Mouse (Mus musculus) intestine, embryonic 14.5 days (tissue): Measurements from ENCODE around the gene Olfr27. TPM values are rescaled to one million over a fixed set of nuclear protein-coding genes. Genes with fewer than 3 reads are reported as not detected.

Experiments used
- ATAC-seq: fragments of 200-750 bp; cut with Nextera tagmentation; replicated peaks from 2 replicates; pipeline ENCODE4 v1.8.0; 2017; ENCODE audit warnings: low read depth, moderate number of reproducible peaks, moderate TSS enrichment, moderate library complexity; ENCODE audit not compliant: low FRiP score, low TSS enrichment
- DNase-seq: peaks from one replicate; pipeline ENCODE4 v3.0.0-alpha.2; 2018; ENCODE audit warnings: low spot score
- H3K27ac ChIP-seq: fragments of 300-500 bp; sonication (generic); 2 replicates; pipeline ENCODE4 v1.5.1; 2014; ENCODE audit warnings: low read depth, mild to moderate bottlenecking, control low read depth
- H3K27me3 ChIP-seq: fragments of 300-500 bp; sonication (generic); replicated peaks from 2 replicates; pipeline ENCODE4 v1.6.1; 2014; ENCODE audit warnings: low read length, control low read depth; ENCODE audit not compliant: control insufficient read depth, insufficient read depth
- H3K36me3 ChIP-seq: fragments of 300-500 bp; sonication (generic); 2 replicates; pipeline ENCODE4 v1.6.1; 2014; ENCODE audit warnings: low read length, control low read depth; ENCODE audit not compliant: control insufficient read depth, insufficient read depth
- H3K4me1 ChIP-seq: fragments of 300-500 bp; sonication (generic); replicated peaks from 2 replicates; pipeline ENCODE4 v1.6.1; 2014; ENCODE audit warnings: low read length, control low read depth, mixed read lengths; ENCODE audit not compliant: control insufficient read depth, insufficient read depth
- H3K4me2 ChIP-seq: fragments of 300-500 bp; sonication (generic); 2 replicates; pipeline ENCODE4 v1.6.1; 2014; ENCODE audit warnings: low read length
- H3K4me3 ChIP-seq: fragments of 300-500 bp; sonication (generic); 2 replicates; pipeline ENCODE4 v1.5.1; 2014; ENCODE audit warnings: low read depth, low read length, control low read depth, mixed read lengths
- H3K9ac ChIP-seq: fragments of 300-500 bp; sonication (generic); 2 replicates; pipeline ENCODE4 v1.6.1; 2014; ENCODE audit warnings: mild to moderate bottlenecking, low read length
- H3K9me3 ChIP-seq: fragments of 300-500 bp; sonication (generic); 2 replicates; pipeline ENCODE4 v1.6.1; 2016; ENCODE audit warnings: low read length, control low read depth; ENCODE audit not compliant: control insufficient read depth
- WGBS: fragments of 180-500 bp; shearing (Covaris S2); extraction: QIAGEN DNeasy Blood & Tissue Kit; methylation state at CpG from one replicate; pipeline ENCODE4 v1.1.7; 2014; 5-methylcytosine and 5-hydroxymethylcytosine counted together
- polyA plus RNA-seq: library from polyadenylated mRNA; unstranded; fragments of >200 nt; fragmentation: Nextera tagmentation; extraction: Ambion mirVana; gene quantifications from 2 replicates; pipeline ENCODE4 v1.2.1, GENCODE M21; 2014

Olfr27 gene
- polyA plus RNA-seq: not detected in 2 replicates

- Histone ChIP-seq H3K27ac (no peak within 1 kb of the TSS), H3K27me3 (no peaks in the 10 kb centered on the region), H3K9me3 (no peaks in the 10 kb centered on the region), H3K9ac (no peak within 1 kb of the TSS), H3K4me2 (no peak within 1 kb of the TSS), H3K4me3 (no peak within 1 kb of the TSS), H3K36me3 (no peaks in the 10 kb centered on the region), H3K4me1 (no peaks in the 10 kb centered on the region)
- ATAC-seq: no peak
- DNase-seq: no peak
These were observed at the start of gene Olfr27 for GRCm38 (mm10) chr9:39127831-39128230. Gene Olfr27 (plus strand): TSS chr9:39128131.

GRCm38 (mm10) chr9:39078787-39079186 lies 49.1 kb upstream of the Olfr27 start, which contains the start of gene Olfr938:
Gene Olfr938 (minus strand): TSS chr9:39078887.
- Histone ChIP-seq H3K27me3 (no peaks in the 10 kb centered on the region), H3K9ac (no peak within 1 kb of the TSS), H3K36me3 (no peaks in the 10 kb centered on the region), H3K9me3 (no peaks in the 10 kb centered on the region), H3K27ac (no peak within 1 kb of the TSS), H3K4me2 (no peak within 1 kb of the TSS), H3K4me3 (no peak within 1 kb of the TSS), H3K4me1 (no peaks in the 10 kb centered on the region)
- ATAC-seq: no peak
- 95% methylated on average over 2 of the region's 2 CpGs for WGBS
- no peak for DNase-seq

- H3K27ac ChIP-seq: no peak overlapping the region
- no peaks in the 10 kb centered on the region for H3K9me3 ChIP-seq
- 83% methylated on average over 1 of the region's 1 CpGs for WGBS
- no peak overlapping the region for H3K9ac ChIP-seq
- no peak overlapping the region for H3K4me3 ChIP-seq
- H3K36me3 ChIP-seq: no peaks in the 10 kb centered on the region
- ATAC-seq (no peak), DNase-seq (no peak)
- H3K4me2 ChIP-seq: no peak overlapping the region
- H3K4me1 ChIP-seq: no peaks in the 10 kb centered on the region
- no peaks in the 10 kb centered on the region for H3K27me3 ChIP-seq
These were observed 605 bp upstream of the Olfr27 start for GRCm38 (mm10) chr9:39127326-39127725.

GRCm38 (mm10) chr9:39152401-39152800 lies 24.5 kb downstream of the Olfr27 start:
- ATAC-seq: no peak
- Histone ChIP-seq H3K4me1 (no peaks in the 10 kb centered on the region), H3K36me3 (no peaks in the 10 kb centered on the region), H3K9me3 (no peaks in the 10 kb centered on the region), H3K4me2 (no peak overlapping the region), H3K4me3 (no peak overlapping the region), H3K27ac (no peak overlapping the region), H3K9ac (no peak overlapping the region), H3K27me3 (no peaks in the 10 kb centered on the region)
- 71% methylated on average over 1 of the region's 1 CpGs for WGBS
- DNase-seq: no peak

- 92% methylated on average over 5 of the region's 5 CpGs for WGBS
- ATAC-seq (no peak), DNase-seq (no peak)
- Histone ChIP-seq H3K27ac (no peak within 1 kb of the TSS), H3K4me2 (no peak within 1 kb of the TSS), H3K36me3 (no peaks in the 10 kb centered on the region), H3K4me1 (no peaks in the 10 kb centered on the region), H3K9ac (no peak within 1 kb of the TSS), H3K9me3 (no peaks in the 10 kb centered on the region), H3K4me3 (no peak within 1 kb of the TSS), H3K27me3 (no peaks in the 10 kb centered on the region)
These were observed 38.1 kb downstream of the Olfr27 start, which contains the start of gene Olfr943 for GRCm38 (mm10) chr9:39166004-39166403. Gene Olfr943 (plus strand): TSS chr9:39166304.

Other genes with a start within 250 kb of the Olfr27 start
- gene Olfr930, start 198.3 kb upstream of the Olfr27 start, polyA plus RNA-seq: not detected in 2 replicates
- not detected in 2 replicates for gene Olfr933, start 155.8 kb upstream of the Olfr27 start, polyA plus RNA-seq
- not detected in 2 replicates for gene Olfr934, start 139.8 kb upstream of the Olfr27 start, polyA plus RNA-seq
- not detected in 2 replicates for gene Olfr935, start 128.4 kb upstream of the Olfr27 start, polyA plus RNA-seq
- not detected in 2 replicates for gene Olfr146, start 104.8 kb upstream of the Olfr27 start, polyA plus RNA-seq
- gene Olfr937, start 63.2 kb upstream of the Olfr27 start, polyA plus RNA-seq: not detected in 2 replicates
- gene Olfr938, start 49.2 kb upstream of the Olfr27 start, polyA plus RNA-seq: not detected in 2 replicates
- not detected in 2 replicates for gene Olfr943, start 38.2 kb downstream of the Olfr27 start, polyA plus RNA-seq
- not detected in 2 replicates for gene Olfr944, start 73.8 kb downstream of the Olfr27 start, polyA plus RNA-seq
- gene Olfr1537, start 121.9 kb downstream of the Olfr27 start, polyA plus RNA-seq: not detected in 2 replicates
- not detected in 2 replicates for gene Olfr945, start 148.7 kb downstream of the Olfr27 start, polyA plus RNA-seq
- not detected in 2 replicates for gene Olfr948, start 197.9 kb downstream of the Olfr27 start, polyA plus RNA-seq